Mouse (Mus musculus) mature B cell (primary cell): ENCODE results near the gene Hook2.

ENCODE experiments used
- in situ Hi-C: fragments of 300-500 bp; cut with MboI; formaldehyde crosslinking; loops from 2 replicates; pipeline ENCODE4 v1.14.3; 2019

The Hook2 gene

DNA sequence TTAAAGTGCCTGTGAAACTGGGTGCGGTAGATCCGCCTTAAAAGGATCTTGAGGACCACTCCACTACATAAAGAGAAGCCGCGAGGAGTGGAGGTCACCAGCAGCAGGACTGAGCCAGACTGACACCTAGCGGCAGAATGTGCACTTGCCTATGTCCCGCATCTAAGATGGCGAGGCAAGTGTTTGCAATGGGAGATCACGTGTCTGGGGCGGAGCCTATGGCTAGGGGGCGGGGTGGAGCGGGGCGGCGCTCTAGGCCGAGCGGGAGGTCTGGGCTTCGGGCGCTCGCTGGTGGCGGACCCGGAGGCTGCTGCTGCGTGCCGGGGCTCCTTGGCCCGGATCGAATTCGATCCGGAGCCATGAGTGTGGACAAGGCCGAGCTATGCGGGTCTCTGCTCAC lies at the start of gene Hook2:
Gene Hook2, plus strand, starts transcription at position 255 of the 400 bp plus-strand sequence.
- in situ Hi-C loops = no loop called here

DNA sequence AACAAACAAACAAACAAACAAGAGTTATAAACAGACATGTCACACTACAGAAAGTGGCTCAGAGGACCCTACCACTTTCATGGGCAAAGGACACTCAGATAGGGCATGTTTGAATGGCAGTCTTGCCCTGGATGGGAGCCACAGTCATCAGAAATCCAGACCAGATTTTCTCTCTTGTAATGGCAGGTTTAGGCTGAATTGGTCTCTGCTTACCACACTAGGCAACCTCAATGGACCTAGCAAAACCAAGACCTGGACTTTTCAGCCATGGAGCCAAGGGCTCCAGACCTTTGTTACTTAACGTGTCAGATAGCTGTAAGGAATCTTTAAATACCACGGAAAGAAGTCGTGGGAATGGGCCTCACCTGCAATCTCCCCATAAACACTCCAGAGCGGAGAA lies 46.7 kb upstream of the Hook2 start:
- in situ Hi-C loops = no loop called here

DNA sequence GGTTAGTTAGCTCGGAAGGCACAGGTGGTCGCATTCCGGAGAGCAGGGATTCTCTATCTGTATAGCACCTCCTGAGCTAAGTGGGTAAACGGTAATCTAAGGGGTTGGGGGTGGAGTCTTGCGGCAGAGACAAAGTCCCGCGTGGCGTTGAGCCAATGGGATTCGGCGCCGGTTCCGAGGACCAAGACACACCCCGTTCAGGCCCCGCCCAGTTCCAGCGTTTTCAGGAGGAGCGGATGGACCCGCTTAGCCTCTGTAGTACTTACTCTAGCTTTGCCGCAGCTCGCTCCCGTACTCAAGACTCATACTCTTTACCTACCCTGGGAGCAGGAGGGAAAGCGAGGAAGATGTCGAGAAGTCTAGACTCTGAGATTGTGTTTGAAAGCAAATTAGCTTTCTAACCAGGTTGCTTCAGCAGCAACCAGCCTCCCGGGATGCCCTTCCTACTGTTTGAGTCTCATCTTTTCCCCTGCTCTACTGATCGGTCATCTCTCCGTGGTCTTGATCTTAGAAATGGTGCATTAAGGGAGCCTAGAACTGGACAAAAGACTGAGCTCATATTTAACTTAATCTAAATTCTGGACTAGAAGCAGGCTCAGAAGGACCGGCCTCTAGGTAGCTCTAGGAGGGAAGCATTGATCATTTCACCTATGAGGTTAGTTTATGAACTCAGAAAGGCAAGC lies 45.8 kb upstream of the Hook2 start:
- in situ Hi-C loops = no loop called here

DNA sequence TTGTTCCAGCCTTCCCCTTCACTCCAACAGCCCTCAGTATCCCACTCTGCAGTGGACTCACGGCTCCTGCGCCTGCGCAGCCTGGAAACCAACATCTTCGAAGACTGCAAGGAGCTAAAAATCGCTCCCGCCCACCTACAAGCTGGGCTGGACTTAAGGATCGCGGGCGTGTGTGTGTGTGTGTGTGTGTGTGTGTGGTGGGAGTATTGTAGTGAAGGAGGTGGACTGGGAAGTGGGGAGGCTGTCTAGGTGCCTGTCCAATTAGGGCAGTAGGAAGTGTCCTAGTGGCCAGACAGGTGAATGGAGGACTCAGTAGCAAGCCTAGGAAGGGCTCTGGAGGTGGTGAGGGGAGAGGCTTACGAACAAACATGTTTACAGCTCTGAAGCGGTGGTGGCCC lies 45.2 kb upstream of the Hook2 start:
- in situ Hi-C loops = no loop called here

DNA sequence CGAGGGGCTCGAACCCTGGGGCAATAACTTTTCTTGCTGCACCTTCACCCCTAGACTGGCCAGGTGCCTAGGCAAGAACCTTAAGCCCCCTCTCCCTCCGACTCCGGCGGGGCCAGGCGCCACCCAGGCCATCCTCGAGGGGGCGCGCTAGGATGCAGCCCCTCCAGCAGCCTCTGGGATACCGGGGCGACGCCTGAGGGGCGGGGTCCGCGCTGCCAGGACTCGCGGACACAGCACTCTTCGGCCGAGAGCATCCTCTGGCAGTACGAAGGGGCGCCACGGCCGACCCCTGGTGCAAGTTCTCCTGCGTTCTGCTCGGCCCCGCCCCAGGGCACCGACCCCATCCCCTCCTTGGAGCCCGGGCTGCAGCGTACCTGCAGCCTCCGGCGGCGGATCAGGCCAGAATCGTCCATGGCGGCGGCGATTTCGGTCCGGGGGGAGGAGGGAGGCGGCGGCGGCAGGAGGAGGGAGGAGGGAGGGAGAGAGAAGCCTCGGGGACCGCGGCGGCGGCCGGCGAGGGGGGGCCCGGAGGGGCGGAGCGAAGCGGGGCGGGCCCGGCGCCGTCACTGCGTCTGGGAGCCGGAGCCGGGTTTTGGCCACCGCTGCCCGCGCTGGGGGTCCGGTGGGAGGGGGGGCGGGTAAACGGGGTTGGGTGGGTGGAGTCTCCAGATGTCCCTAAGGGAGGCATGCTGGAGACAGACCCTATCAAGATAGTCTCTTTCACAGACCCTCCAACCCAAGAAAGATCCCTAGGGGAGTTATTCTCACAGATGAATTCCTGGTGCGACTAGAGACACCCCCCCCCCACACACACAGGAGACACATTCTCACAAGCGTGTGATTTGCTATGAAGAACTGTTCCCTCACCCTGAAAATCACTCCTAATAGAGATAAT lies 44.5 kb upstream of the Hook2 start:
- in situ Hi-C loops = no loop called here

DNA sequence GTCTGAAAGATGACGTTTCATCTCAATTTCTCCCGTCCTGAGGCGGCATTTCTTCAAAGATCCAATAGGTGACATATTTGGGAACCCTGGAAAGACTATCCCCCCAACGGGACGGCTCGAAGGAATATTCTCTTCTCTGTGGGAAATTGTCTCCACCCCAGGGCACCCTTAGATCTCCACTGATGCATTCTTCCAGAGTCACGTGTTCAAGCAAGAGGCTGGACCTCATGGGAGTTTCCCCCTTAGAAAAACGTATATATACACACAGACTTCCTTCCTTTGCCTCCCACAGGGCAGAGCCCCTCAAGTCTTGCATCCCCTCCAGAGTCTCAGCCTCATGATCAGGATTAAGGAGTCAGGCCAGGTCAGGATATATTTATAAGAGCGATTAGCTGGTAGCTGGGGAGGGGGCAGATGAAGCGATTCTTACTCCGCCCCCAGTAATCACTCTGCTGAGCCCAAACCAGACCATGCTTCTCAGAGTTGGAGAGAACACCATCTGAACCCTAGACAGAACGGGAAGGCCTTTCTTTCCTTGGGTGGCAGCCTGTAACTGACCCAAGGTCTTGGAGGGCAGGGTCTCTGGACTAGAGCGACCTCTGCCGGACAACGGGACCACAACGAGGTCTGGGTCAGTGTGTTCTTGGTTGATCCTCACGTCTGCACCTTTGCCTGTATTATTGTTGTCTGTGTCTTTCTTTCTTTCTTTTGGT lies 43.7 kb upstream of the Hook2 start, which contains the start of gene Rtbdn:
Gene Rtbdn, plus strand, starts transcription at position 464 of the 713 bp plus-strand sequence.
- in situ Hi-C loops = no loop called here

DNA sequence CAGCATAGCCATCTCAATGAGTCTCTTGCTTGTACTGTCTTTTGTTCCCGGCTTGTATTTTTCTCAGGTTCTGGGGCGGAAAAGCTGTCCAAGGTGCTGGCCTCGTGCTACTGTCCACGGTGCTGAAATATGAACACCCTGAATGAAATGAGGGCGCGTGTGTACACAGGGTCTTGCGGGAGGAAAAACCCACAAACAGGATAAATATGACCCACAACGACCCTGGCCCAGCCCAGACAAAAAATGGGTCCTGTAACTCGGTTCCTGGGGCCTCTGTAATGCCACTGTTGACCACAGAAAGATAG lies 43.2 kb upstream of the Hook2 start:
- in situ Hi-C loops = no loop called here

DNA sequence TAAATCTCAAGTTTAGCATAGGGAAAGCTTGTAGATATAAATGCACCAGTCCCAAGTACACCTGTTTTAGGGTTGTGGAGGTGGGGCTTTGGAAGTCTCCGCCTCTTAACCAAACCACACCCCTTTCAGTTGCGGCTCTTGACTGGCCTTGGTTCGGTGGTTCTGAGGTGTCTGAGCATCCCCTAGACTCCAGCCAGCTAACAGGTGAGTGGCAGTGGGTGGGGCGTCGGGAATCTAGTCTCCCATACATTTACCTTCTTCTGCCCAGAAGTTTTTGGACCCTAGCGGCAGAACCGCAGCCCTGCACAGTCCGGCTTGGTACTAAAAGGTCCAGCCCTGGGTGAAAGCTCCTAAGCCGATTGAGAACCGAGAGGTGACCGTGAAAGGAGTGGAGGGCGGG lies 40.6 kb upstream of the Hook2 start:
- in situ Hi-C loops = loop anchor here (25.0 kb wide), 1 partner anchor 338 kb away; the partner anchor contains the start of genes Orc6 and Vps35

DNA sequence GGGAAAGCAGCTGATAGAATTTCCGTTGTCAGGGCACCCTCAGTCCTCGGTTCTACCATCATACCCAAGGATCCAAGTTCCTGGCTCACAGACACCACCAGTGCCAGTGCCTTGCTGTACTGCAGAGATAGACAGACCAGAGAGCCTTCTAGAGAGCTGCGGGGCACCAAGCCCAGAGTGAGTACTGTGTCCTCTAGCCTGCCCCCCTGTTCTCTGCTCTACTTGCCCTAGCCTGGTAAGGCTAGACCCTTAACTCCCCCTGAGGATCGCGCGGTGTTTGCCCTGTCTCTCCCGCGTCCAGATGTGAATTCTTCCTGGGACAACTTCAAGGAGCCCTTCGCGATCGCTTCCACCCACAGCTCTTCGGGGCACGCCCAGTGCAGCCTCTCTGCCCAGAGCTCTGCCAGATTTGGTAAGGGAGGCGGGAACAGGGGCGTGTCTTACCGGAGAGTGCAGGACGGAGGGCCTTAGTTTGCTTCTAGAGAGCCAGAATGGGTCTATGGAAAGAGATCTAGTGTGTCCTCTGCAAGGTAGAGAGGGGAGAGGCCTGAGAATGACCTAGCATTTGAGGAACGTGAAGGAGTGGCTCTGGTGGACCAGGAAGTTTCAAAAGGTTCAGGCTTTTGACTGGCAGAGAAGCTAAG lies 37.7 kb upstream of the Hook2 start:
- in situ Hi-C loops = loop anchor here (25.0 kb wide), 1 partner anchor 335 kb away; the partner anchor contains the start of genes Orc6 and Vps35

DNA sequence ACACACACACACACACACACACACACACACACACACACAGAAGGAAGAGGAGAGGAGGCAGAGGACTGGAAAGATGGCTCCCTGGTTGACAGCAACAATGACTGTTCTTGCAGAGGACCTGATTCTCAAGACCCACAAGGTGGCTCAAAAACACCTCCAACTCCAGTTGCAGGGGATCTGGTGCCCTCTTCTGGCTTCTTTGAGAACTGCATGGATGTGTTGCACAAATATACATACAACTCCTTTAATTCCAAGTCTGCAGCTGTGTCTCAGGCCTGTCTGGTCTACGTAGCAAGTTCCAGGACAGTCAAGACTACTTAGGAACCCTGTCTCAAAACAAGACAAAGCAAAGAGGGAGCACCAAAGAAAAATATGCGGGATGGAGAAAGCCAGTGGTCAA lies 33.6 kb upstream of the Hook2 start:
- in situ Hi-C loops = loop anchor here (25.0 kb wide), 1 partner anchor 331 kb away; the partner anchor contains the start of genes Orc6 and Vps35

DNA sequence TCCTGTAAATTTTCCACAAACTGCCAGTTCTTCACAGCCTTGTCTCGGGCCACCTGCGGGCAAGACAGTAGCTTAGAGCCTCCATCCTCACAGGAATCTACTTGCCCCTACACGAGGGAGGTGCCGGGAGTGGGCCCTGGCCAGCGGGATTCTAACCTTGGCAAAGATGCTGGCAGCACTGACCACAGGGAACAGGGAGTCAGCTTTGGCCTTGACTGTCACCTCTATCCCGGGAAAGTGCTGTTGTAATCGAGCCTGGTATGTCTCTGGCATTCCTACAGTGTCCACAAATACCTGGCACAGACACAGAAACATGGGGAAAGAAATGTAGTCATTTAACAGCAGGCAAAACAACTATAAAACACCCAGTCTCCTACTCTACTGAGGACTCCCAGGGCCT lies 30.6 kb upstream of the Hook2 start:
- in situ Hi-C loops = loop anchor here (25.0 kb wide), 1 partner anchor 327 kb away; the partner anchor contains the start of genes Orc6 and Vps35

DNA sequence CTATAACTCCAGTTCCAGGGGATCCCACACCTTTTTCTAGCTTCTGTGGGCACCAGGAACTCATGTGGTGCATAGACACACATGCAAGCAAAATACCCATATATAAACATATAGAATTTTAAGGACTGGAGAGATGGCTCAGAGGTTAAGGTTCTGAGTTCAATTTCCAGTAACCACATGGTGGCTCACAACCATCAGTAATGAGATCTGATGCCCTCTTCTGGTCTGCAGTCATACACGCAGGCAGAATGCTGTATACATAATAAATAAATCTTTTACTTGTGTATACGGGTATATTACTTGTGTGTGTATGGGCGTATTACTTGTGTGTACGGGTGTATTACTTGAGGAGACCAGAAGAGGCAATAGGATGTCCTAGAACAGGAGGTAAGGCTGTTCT lies 26.5 kb upstream of the Hook2 start:
- in situ Hi-C loops = loop anchor here (25.0 kb wide), 1 partner anchor 323 kb away; the partner anchor contains the start of genes Orc6 and Vps35

DNA sequence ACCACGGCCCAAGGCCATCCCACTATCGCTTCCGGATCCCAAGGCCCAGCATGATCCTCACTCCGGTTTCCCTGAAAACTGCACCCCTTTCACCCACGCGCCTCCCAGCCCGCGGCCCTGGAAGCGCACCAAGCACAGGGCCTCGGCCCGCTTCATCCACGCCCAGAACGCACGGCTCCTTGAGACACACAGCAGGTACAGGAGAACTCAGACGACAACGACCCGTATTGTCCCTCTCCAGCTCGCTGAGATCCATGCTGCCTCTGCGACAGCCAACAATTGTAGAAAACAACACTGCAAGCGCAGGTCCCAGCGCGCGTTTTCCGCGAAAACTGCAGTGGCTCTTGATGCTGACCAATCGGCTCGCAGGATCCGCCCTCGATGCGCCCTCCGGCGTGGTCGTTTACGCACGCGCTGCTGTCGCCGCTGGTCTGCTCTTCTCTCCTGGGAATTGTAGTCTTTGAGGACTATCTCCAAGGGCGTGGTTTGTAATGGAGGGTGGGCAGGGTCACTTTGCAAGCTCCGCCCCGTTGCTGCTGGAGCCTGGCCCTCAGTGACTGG lies 24.6 kb upstream of the Hook2 start:
- in situ Hi-C loops = loop anchor here (25.0 kb wide), 1 partner anchor 321 kb away; the partner anchor contains the start of genes Orc6 and Vps35

DNA sequence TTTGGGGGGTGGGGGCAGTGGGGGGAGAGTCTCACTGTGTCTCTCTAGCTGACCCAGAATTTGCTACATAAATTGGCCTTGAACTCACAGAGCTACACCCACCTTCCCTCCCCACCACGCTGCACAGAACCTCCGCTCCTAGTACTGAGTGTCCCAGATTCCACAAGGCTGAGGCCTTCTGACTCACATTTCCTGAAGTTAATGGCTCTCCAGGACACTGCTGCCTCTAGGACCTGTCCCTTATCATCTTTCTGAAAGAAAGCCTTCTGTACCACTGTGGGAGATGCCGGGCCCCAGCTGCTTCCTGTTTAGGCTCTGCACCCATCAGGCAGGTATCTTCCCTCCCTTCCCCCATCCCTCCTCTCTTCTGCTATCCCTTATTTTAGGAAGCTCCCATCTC lies 23.8 kb upstream of the Hook2 start:
- in situ Hi-C loops = loop anchor here (25.0 kb wide), 1 partner anchor 321 kb away; the partner anchor contains the start of genes Orc6 and Vps35

DNA sequence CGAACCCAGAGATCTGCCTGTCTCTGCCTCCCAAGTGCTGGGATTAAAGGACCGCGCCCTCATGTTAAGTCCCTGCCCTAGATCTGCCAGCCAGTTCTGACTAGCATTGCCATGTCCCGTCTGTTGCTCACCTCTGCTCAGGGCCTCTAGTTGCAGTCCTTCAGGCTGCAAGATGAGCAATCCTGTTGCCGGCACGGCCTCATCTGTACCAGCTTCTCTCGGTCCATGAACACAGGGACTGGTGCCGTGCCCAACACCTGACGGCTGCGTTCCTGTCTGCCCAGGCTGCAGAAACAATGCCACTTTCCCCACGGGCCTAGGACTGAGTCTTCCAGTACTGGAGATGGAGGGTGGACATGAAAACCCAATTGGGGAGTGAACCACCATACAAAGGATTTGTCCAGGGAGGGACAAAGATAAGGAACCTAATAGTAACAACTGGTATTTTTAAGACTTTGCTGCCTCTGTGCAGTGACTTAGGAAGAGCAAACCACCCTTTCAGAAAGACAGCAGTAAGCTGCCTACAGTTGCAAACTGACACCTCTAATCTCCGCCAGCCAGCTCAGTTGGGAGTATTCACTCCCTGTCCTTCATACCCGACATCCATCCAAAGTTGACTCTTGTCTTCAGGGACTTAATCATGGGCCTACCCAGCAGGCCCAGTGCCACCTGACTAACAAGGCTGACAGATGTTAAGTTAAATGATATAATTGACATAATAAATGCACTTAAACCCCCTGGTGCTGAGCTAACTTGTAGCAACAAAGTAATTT lies 22.7 kb upstream of the Hook2 start:
- in situ Hi-C loops = loop anchor here (25.0 kb wide), 1 partner anchor 320 kb away; the partner anchor contains the start of genes Orc6 and Vps35

DNA sequence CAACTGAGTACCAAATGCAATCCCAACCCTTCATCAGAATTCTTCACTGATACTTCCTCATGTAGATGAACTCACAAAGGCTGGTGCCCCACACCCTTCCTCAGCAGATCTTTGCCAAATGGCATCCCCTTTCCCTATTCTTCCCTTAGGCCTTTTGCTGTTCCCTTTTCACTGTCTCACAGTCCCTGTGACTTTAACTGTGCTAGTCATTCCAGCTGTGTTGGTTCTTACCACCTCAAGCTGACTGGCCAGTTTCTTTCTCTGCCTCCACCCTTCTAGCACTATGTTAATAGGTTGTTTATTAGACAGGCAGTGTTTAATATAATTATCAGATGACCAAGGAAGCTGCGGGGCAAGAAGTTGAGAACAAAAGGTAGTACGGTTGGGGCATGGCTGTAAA lies 21.8 kb upstream of the Hook2 start:
- in situ Hi-C loops = loop anchor here (25.0 kb wide), 1 partner anchor 319 kb away; the partner anchor contains the start of genes Orc6 and Vps35

DNA sequence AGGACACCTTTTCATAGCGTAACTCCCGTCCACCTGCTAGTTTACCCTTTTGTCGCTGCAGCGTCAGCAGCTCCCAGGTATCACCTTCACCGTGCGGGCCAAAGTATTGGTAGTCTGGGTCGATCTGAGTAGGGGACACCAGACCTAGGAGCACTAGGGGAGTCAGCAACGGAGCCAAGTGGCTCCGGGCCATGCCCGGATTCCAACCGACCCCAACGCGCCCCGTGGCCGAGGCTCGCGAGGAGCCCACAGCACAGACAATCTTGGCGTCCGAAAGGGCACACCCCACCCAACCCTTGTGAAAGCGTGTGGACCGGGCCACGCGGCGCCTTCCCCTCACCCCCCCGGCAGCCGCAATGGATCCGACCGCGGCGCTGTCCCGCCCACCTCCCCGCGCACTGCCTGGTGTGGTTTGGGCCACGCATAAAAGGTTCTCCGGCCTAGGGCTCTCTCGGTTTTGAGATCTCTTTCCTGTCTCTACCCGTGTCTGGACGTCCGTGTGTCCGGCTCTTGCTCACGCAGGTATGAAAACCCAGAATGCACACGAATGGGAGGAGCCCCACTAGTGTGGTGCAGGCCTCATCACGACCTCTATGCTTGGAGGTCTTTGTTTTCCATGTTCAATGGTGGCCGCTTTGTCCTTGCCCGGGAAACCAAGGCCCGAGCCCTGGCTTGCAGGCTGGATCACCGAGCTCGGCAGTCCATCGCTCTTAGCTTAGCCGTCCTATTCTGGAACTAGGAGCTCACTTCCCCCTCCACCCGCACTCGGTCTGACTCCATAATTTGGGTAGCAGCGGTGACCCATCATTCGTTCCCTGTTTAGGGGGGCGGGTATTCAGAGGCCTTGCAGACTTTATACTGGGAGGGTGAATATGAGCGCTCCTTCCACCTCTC lies 20.9 kb upstream of the Hook2 start, which contains the start of the genes Gm49661, Prdx2 and Rnaseh2a:
Gene Gm49661, minus strand, starts transcription at position 193 of the 894 bp plus-strand sequence.
Gene Prdx2, plus strand, starts transcription at position 347 of the 894 bp plus-strand sequence.
Gene Rnaseh2a, minus strand, starts transcription at position 527 of the 894 bp plus-strand sequence.
- in situ Hi-C loops = loop anchor here (25.0 kb wide), 1 partner anchor 318 kb away; the partner anchor contains the start of genes Orc6 and Vps35

DNA sequence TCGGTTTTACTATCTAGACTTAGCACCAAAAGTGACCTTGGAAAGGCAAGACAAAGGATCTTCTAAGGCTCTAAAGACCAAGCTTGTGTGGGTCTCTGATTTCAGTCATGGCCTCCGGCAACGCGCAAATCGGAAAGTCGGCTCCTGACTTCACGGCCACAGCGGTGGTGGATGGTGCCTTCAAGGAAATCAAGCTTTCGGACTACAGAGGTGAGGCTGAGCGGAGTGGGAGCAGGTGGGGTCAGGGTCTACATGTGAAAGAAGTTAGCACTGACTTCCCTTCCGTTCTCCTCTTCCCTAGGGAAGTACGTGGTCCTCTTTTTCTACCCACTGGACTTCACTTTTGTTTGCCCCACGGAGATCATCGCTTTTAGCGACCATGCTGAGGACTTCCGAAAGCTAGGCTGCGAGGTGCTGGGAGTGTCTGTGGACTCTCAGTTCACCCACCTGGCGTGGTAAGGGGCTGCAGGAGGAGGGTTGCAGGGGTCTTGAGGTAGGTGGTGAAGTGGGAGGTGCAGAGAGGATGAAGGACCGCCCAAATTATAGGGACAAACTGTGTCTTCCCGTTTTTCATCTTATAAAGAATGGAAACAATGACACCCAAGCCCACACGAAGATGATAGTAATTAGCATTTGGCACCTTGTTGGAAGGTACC lies 20.1 kb upstream of the Hook2 start:
- in situ Hi-C loops = loop anchor here (25.0 kb wide), 1 partner anchor 317 kb away; the partner anchor contains the start of genes Orc6 and Vps35
